Mouse (Mus musculus): Measurements from ENCODE around the gene Iqsec2. TPM values are rescaled to one million over a fixed set of nuclear protein-coding genes. Genes with fewer than 3 reads are reported as not detected.

The Iqsec2 gene
- polyA plus RNA-seq, 1 experiment from 2014 or later = 3.7 TPM

DNA sequence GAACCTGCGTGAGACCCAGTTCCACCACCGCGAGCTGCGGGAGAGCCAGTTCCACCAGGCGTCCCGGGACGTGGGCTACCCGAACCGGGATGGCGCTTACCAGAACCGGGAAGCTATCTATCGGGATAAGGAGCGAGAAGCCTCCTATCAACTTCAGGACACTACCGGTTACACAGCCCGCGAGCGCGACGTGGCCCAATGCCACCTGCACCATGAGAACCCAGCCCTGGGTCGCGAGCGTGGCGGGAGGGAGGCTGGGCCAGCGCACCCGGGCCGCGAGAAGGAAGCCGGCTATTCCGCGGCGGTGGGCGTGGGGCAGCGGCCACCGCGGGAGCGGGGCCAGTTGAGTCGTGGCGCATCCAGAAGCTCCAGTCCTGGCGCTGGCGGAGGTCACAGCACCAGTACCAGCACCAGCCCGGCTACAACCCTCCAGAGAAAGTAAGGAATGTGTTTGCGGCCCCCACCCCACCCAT lies 710 bp downstream of the Iqsec2 start:
- ATAC-seq (no peak), DNase-seq (peak; percentile 16)
- Histone ChIP-seq H3K27me3 (ENCODE audit: insufficient read depth, low read length) (peaks cover 39% of the 10 kb centered on the region), H3K9ac (replicated peaks) (no peak overlapping the region), H3K36me3 (replicated peaks; ENCODE audit: insufficient read depth, low read length) (no peaks in the 10 kb centered on the region), H3K27ac (ENCODE audit: low read depth) (no peak overlapping the region), H3K4me1 (ENCODE audit: insufficient read depth) (no peaks in the 10 kb centered on the region), H3K4me2 (ENCODE audit: low read depth, low read length) (peak overlapping the region; percentile 79), H3K4me3 (ENCODE audit: low read depth, low read length) (peak overlapping the region; percentile 52), H3K9me3 (ENCODE audit: low read length) (no peaks in the 10 kb centered on the region)
- WGBS (ENCODE audit: insufficient replicate concordance) = 9% methylated on average over 33 of the region's 42 CpGs
- TF ChIP-seq EP300 (IDR thresholded peaks at IDR 0.05; ENCODE audit: low read depth) (no peak), CTCF (IDR thresholded peaks at IDR 0.05; ENCODE audit: low read depth) (no peak)

DNA sequence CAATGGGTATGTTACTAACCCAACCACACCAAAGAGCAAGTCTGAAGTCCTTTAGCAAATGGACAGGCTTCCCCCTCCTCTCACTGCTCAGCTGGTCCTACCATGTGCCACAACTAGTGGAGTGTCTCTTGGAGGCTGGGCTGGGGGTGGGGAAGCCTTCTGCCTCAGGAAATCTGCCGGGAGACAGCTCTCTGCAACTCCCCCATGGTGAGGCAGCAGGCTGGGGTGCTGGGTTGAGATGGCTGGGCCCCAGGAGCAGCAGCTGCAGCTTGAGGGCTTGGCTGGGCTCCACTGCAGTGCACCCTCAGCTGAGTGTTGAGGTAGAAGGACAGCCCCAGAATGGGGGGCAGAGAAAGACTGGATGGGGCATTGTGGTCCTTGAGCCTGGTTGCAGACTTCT lies 2.1 kb downstream of the Iqsec2 start:
- no peak for DNase-seq
- Histone ChIP-seq H3K27ac (ENCODE audit: low read depth) (no peak overlapping the region), H3K4me3 (ENCODE audit: low read depth, low read length) (no peak overlapping the region), H3K4me2 (ENCODE audit: low read depth, low read length) (no peak overlapping the region), H3K9ac (replicated peaks) (no peak overlapping the region), H3K4me1 (ENCODE audit: insufficient read depth) (no peaks in the 10 kb centered on the region), H3K36me3 (replicated peaks; ENCODE audit: insufficient read depth, low read length) (no peaks in the 10 kb centered on the region), H3K9me3 (ENCODE audit: low read length) (no peaks in the 10 kb centered on the region), H3K27me3 (ENCODE audit: insufficient read depth, low read length) (peaks cover 39% of the 10 kb centered on the region)
- ATAC-seq = no peak
- TF ChIP-seq EP300 (IDR thresholded peaks at IDR 0.05; ENCODE audit: low read depth) (no peak), CTCF (IDR thresholded peaks at IDR 0.05; ENCODE audit: low read depth) (no peak)
- 33% methylated on average over 1 of the region's 1 CpGs for WGBS (ENCODE audit: insufficient replicate concordance)

DNA sequence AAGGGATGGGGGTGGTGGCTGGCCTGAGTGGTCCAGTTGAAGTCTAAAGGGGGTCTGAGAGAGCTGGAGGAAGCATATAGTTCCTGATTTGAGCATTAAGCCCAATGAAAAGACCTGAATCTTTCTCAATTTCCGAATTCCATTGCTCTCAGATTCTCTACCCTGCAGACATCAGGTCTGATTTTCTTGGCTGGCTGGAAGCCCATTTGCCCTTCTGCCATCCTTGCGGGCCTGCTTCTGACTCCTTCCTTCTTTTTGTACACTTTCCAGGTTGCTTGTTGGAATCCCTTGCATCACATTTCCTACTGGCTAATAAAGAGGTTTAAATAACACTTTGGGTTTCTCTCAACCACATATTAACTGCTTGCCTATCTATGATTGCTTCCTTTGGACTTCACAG lies 2.6 kb downstream of the Iqsec2 start:
- TF ChIP-seq EP300 (IDR thresholded peaks at IDR 0.05; ENCODE audit: low read depth) = no peak
- TF ChIP-seq CTCF (IDR thresholded peaks at IDR 0.05; ENCODE audit: low read depth) = no peak
- WGBS (ENCODE audit: insufficient replicate concordance) = 67% methylated on average over 2 of the region's 2 CpGs
- no peaks in the 10 kb centered on the region for H3K4me1 ChIP-seq (ENCODE audit: insufficient read depth)
- no peak overlapping the region for H3K4me3 ChIP-seq (ENCODE audit: low read depth, low read length)
- no peak for ATAC-seq
- H3K9me3 ChIP-seq (ENCODE audit: low read length) = no peaks in the 10 kb centered on the region
- peaks cover 39% of the 10 kb centered on the region for H3K27me3 ChIP-seq (ENCODE audit: insufficient read depth, low read length)
- H3K36me3 ChIP-seq (replicated peaks; ENCODE audit: insufficient read depth, low read length) = no peaks in the 10 kb centered on the region
- H3K4me2 ChIP-seq (ENCODE audit: low read depth, low read length) = no peak overlapping the region
- H3K27ac ChIP-seq (ENCODE audit: low read depth) = no peak overlapping the region
- no peak for DNase-seq
- no peak overlapping the region for H3K9ac ChIP-seq (replicated peaks)

GRCm38 (mm10) chrX:152147451-152148116 lies 3.5 kb downstream of the Iqsec2 start:
- H3K4me3 ChIP-seq (ENCODE audit: low read depth, low read length) = no peak overlapping the region
- no peak overlapping the region for H3K4me2 ChIP-seq (ENCODE audit: low read depth, low read length)
- no peak overlapping the region for H3K27ac ChIP-seq (ENCODE audit: low read depth)
- no peaks in the 10 kb centered on the region for H3K36me3 ChIP-seq (replicated peaks; ENCODE audit: insufficient read depth, low read length)
- TF ChIP-seq CTCF (IDR thresholded peaks at IDR 0.05; ENCODE audit: low read depth) = peak; percentile 74
- no peak for TF ChIP-seq EP300 (IDR thresholded peaks at IDR 0.05; ENCODE audit: low read depth)
- peak; percentile 53 for DNase-seq
- H3K9me3 ChIP-seq (ENCODE audit: low read length) = no peaks in the 10 kb centered on the region
- 33% methylated on average over 5 of the region's 5 CpGs for WGBS (ENCODE audit: insufficient replicate concordance)
- H3K9ac ChIP-seq (replicated peaks) = no peak overlapping the region
- ATAC-seq = no peak
- peaks cover 38% of the 10 kb centered on the region for H3K27me3 ChIP-seq (ENCODE audit: insufficient read depth, low read length)
- no peaks in the 10 kb centered on the region for H3K4me1 ChIP-seq (ENCODE audit: insufficient read depth)

DNA sequence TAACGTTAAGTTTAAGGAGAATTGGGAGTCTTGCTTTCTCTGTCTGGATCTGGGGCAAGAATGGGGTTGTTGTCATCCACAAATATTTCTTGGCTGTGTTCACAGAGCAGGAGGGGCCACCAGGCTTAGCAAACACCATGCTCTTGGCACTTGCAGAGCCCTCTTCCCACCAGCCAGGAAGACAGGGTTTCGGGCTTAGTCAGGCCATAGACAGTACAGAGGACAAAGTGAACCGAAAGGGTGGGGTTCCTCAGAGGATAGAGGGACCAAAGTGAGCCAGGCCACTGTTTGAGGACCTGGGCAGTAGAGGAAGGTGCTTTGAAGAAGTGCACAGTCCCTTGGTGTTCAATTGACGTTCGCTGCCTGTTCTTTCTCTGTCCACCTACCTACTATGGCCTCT lies 4.6 kb downstream of the Iqsec2 start:
- Histone ChIP-seq H3K4me2 (ENCODE audit: low read depth, low read length) (no peak overlapping the region), H3K4me3 (ENCODE audit: low read depth, low read length) (no peak overlapping the region), H3K9ac (replicated peaks) (no peak overlapping the region), H3K36me3 (replicated peaks; ENCODE audit: insufficient read depth, low read length) (no peaks in the 10 kb centered on the region), H3K27ac (ENCODE audit: low read depth) (no peak overlapping the region), H3K27me3 (ENCODE audit: insufficient read depth, low read length) (peaks cover 26% of the 10 kb centered on the region), H3K4me1 (ENCODE audit: insufficient read depth) (no peaks in the 10 kb centered on the region), H3K9me3 (ENCODE audit: low read length) (no peaks in the 10 kb centered on the region)
- 65% methylated on average over 5 of the region's 5 CpGs for WGBS (ENCODE audit: insufficient replicate concordance)
- ATAC-seq (no peak), DNase-seq (no peak)
- TF ChIP-seq CTCF (IDR thresholded peaks at IDR 0.05; ENCODE audit: low read depth) (no peak), EP300 (IDR thresholded peaks at IDR 0.05; ENCODE audit: low read depth) (no peak)

DNA sequence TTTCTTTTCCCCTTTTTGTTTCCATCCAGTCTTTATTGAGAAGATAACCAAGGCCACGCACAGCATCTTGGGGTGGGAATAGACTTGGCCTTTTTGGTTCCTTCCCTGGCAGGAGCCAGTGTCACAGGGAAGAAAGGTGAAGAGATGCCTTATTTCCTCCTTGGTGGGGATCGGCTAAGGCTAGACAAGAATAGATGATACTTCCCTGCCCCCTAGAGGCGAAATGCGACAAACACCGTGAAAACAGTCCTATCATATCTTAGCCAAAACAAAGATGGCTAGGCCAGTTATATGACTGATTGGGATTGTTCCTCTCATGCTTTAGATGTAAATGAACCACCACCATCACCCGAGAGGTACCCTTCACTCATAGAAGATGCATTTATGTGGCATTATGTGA lies 7.6 kb downstream of the Iqsec2 start:
- Histone ChIP-seq H3K9me3 (ENCODE audit: low read length) (no peaks in the 10 kb centered on the region), H3K4me3 (ENCODE audit: low read depth, low read length) (no peak overlapping the region), H3K4me2 (ENCODE audit: low read depth, low read length) (no peak overlapping the region), H3K27ac (ENCODE audit: low read depth) (no peak overlapping the region), H3K4me1 (ENCODE audit: insufficient read depth) (no peaks in the 10 kb centered on the region), H3K27me3 (ENCODE audit: insufficient read depth, low read length) (peaks cover 7% of the 10 kb centered on the region; the same call in 1 of the 2 replicates), H3K9ac (replicated peaks) (no peak overlapping the region), H3K36me3 (replicated peaks; ENCODE audit: insufficient read depth, low read length) (no peaks in the 10 kb centered on the region)
- no peak for ATAC-seq
- peak; percentile 42 for DNase-seq
- peak; percentile 74 for TF ChIP-seq CTCF (IDR thresholded peaks at IDR 0.05; ENCODE audit: low read depth)
- no peak for TF ChIP-seq EP300 (IDR thresholded peaks at IDR 0.05; ENCODE audit: low read depth)
- 12% methylated on average over 6 of the region's 6 CpGs for WGBS (ENCODE audit: insufficient replicate concordance)

Data from liver, postnatal 0 days (tissue).